7 mouse cellular contexts compared by ENCODE assay signal in genomic region chr16:95990462-95991121, GRCm38 (mm10). TPM values are rescaled to one million over a fixed set of nuclear protein-coding genes. Genes with fewer than 3 reads are reported as not detected.
DNase-seq lines count a peak whose midpoint lies in the region; ATAC-seq and TF ChIP-seq lines count a peak whose summit lies in the region.

Psmg1 (minus strand) TSS chr16:95990960.

- peak within 1 kb of the TSS; percentile 84 for H3K9ac ChIP-seq in embryonic facial prominence, embryonic 12.5 days
- H3K9ac ChIP-seq in limb, embryonic 12.5 days (replicated peaks), result peak within 1 kb of the TSS; percentile 81
- peak within 1 kb of the TSS; percentile 68 for H3K9ac ChIP-seq in midbrain, embryonic 15.5 days

- peak; percentile 89 for ATAC-seq in embryonic facial prominence, embryonic 12.5 days (ENCODE audit: insufficient number of reproducible peaks, insufficient read depth, low FRiP score, low TSS enrichment)
- ATAC-seq in limb, embryonic 12.5 days (ENCODE audit: insufficient number of reproducible peaks, insufficient read depth, low FRiP score, low TSS enrichment, low read depth), result peak; percentile 91
- ATAC-seq in midbrain, embryonic 15.5 days (replicated peaks), result peak; percentile 95

- under 1% methylated on average over 62 of the region's 62 CpGs for WGBS in embryonic facial prominence, embryonic 12.5 days
- under 1% methylated on average over 62 of the region's 62 CpGs for WGBS in kidney, adult 2 months
- under 1% methylated on average over 61 of the region's 62 CpGs for WGBS in limb, embryonic 12.5 days
- under 1% methylated on average over 62 of the region's 62 CpGs for WGBS in midbrain, embryonic 15.5 days
- under 1% methylated on average over 61 of the region's 62 CpGs for WGBS in spleen, adult 2 months

- TF ChIP-seq CTCF in kidney, adult 2 months (conservative IDR thresholded peaks at IDR 0.05; ENCODE audit: insufficient read depth, insufficient read length, low read depth, low read length), result no peak
- no peak for TF ChIP-seq CTCF in spleen, adult 2 months (IDR thresholded peaks at IDR 0.05; ENCODE audit: extremely low read depth, insufficient read depth, insufficient read length, insufficient replicate concordance)

- peak; percentile 98 for DNase-seq in adrenal gland, postnatal 25 days
- peak; percentile 95 to 99 for DNase-seq in heart, adult 18-20 months
- DNase-seq in kidney, adult 2 months, result peak; percentile 97
- peak; percentile 83 to 94 for DNase-seq in spleen, adult 2 months (ENCODE audit: low read depth in 1 of 2, low spot score in 2 of 2)

- peak; percentile 72 for TF ChIP-seq POLR2A in kidney, adult 2 months (IDR thresholded peaks at IDR 0.05; ENCODE audit: low read depth, low read length)
- peak; percentile 81 for TF ChIP-seq POLR2A in spleen, adult 2 months (IDR thresholded peaks at IDR 0.05; ENCODE audit: low read depth, low read length)

- no peaks in the 10 kb centered on the region for H3K27me3 ChIP-seq in embryonic facial prominence, embryonic 12.5 days
- no peaks in the 10 kb centered on the region for H3K27me3 ChIP-seq in kidney, adult 2 months (replicated peaks; ENCODE audit: control insufficient read depth, insufficient read depth, low read length)
- H3K27me3 ChIP-seq in limb, embryonic 12.5 days, result no peaks in the 10 kb centered on the region
- H3K27me3 ChIP-seq in midbrain, embryonic 15.5 days (replicated peaks), result no peaks in the 10 kb centered on the region
- no peaks in the 10 kb centered on the region for H3K27me3 ChIP-seq in spleen, adult 2 months (ENCODE audit: control insufficient read depth, insufficient read depth, low read length)

- no peaks in the 10 kb centered on the region for H3K9me3 ChIP-seq in embryonic facial prominence, embryonic 12.5 days
- H3K9me3 ChIP-seq in limb, embryonic 12.5 days, result no peaks in the 10 kb centered on the region
- no peaks in the 10 kb centered on the region for H3K9me3 ChIP-seq in midbrain, embryonic 15.5 days

- peaks cover 17% of the 10 kb centered on the region; the same call in 1 of the 2 replicates for H3K4me1 ChIP-seq in embryonic facial prominence, embryonic 12.5 days
- no peaks in the 10 kb centered on the region; the same call in 1 of the 2 replicates for H3K4me1 ChIP-seq in kidney, adult 2 months (ENCODE audit: control insufficient read depth, insufficient read depth, low read length)
- peaks cover 18% of the 10 kb centered on the region for H3K4me1 ChIP-seq in limb, embryonic 12.5 days (replicated peaks)
- H3K4me1 ChIP-seq in midbrain, embryonic 15.5 days, result peaks cover 17% of the 10 kb centered on the region
- H3K4me1 ChIP-seq in spleen, adult 2 months (ENCODE audit: control insufficient read depth, insufficient read depth, insufficient read length), result no peaks in the 10 kb centered on the region; the same call in 1 of the 2 replicates

- peak within 1 kb of the TSS; percentile 76 for H3K4me3 ChIP-seq in embryonic facial prominence, embryonic 12.5 days
- peak within 1 kb of the TSS; percentile 95 for H3K4me3 ChIP-seq in kidney, adult 2 months (ENCODE audit: insufficient read depth, low read depth, low read length)
- H3K4me3 ChIP-seq in limb, embryonic 12.5 days (replicated peaks), result peak within 1 kb of the TSS; percentile 78
- peak within 1 kb of the TSS; percentile 56 for H3K4me3 ChIP-seq in midbrain, embryonic 15.5 days
- peak within 1 kb of the TSS; percentile 100 for H3K4me3 ChIP-seq in spleen, adult 2 months (ENCODE audit: extremely low read depth, insufficient read depth, insufficient read length)

- H3K36me3 ChIP-seq in embryonic facial prominence, embryonic 12.5 days, result peaks cover 33% of the 10 kb centered on the region
- no peaks in the 10 kb centered on the region; the same call in none of the 2 replicates for H3K36me3 ChIP-seq in kidney, adult 2 months (ENCODE audit: control insufficient read depth, insufficient read depth, low read length)
- H3K36me3 ChIP-seq in limb, embryonic 12.5 days, result peaks cover 39% of the 10 kb centered on the region
- 0 out of 2 replicates have a peak, but pooled peaks cover 7% of the 10 kb centered on the region for H3K36me3 ChIP-seq in midbrain, embryonic 15.5 days (replicated peaks)
- H3K36me3 ChIP-seq in spleen, adult 2 months (ENCODE audit: control insufficient read depth, insufficient read depth, low read length), result peaks cover 1% of the 10 kb centered on the region; the same call in 1 of the 2 replicates

- H3K4me2 ChIP-seq in embryonic facial prominence, embryonic 12.5 days (replicated peaks), result peak within 1 kb of the TSS; percentile 60
- H3K4me2 ChIP-seq in limb, embryonic 12.5 days, result peak within 1 kb of the TSS; percentile 69
- peak within 1 kb of the TSS; percentile 66 for H3K4me2 ChIP-seq in midbrain, embryonic 15.5 days

- peak within 1 kb of the TSS; percentile 92 for H3K27ac ChIP-seq in embryonic facial prominence, embryonic 12.5 days
- peak within 1 kb of the TSS; percentile 79 for H3K27ac ChIP-seq in kidney, adult 2 months (ENCODE audit: insufficient read depth, low read depth, low read length)
- H3K27ac ChIP-seq in limb, embryonic 12.5 days, result peak within 1 kb of the TSS; percentile 90
- H3K27ac ChIP-seq in midbrain, embryonic 15.5 days, result peak within 1 kb of the TSS; percentile 84
- H3K27ac ChIP-seq in spleen, adult 2 months (ENCODE audit: insufficient read depth, low read length), result peak within 1 kb of the TSS; percentile 96

RNA-seq across cellular contexts. Expression of gene Psmg1, which starts in this region (rescaled TPM):
- 33.5 and 40.3 TPM in 2 replicates for total RNA-seq in adrenal gland, postnatal 25 days (2021)
- 95.1 and 99.4 TPM in 2 replicates for polyA plus RNA-seq in embryonic facial prominence, embryonic 12.5 days (2016; fragmentation: Nextera tagmentation; extraction: Ambion mirVana)
- 10 to 100 TPM; 25.5 to 27.3 TPM for total RNA-seq in heart, adult 18-20 months (2021)
- polyA plus RNA-seq in kidney, adult 2 months (2012; rRNA removed), result 34.2 and 35.6 TPM in 2 replicates
- 102 and 109 TPM in 2 replicates for polyA plus RNA-seq in limb, embryonic 12.5 days (2016; fragmentation: Nextera tagmentation; extraction: Ambion mirVana)
- 62.0 and 70.2 TPM in 2 replicates for polyA plus RNA-seq in midbrain, embryonic 15.5 days (2015; fragmentation: Nextera tagmentation; extraction: Ambion mirVana)
- polyA plus RNA-seq in spleen, adult 2 months (2012; rRNA removed), result 7.8 and 8.6 TPM in 2 replicates

Comparison
In these comparisons a context has a peak if more than half of its experiments do, and no peak if none do; other contexts are left out.
1. Peak in every context shown above with its lines: DNase-seq, ATAC-seq, H3K4me3 ChIP-seq and H3K27ac ChIP-seq.